20 mouse cellular contexts compared by ENCODE assay signal in the genomic region with DNA sequence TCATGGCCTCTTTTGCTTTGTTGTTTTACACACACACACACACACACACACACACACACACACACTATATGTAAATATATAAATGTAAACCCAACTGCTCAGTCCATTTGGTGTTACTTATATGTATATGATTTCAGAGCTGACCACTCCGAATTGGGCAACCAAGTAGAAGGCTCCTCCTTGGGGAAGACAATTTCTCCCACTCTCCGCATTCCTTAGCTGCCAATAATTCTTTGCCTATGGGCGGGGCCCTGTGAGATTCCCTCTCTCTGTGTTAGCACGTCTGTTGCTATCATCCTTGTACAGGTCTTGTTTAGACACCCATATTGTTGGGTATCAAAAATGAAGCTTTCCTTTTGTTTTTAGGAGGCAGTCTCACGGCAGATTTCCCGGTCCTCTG. TPM values are rescaled to one million over a fixed set of nuclear protein-coding genes. Genes with fewer than 3 reads are reported as not detected.
"Had no signal": no experiment of that assay in that cellular context is flagged by ENCODE, and none has a peak within 500 bp of the region (broad histone marks: within the 10 kb centered on the region; RNA-seq: fewer than 3 reads in every experiment).

No protein-coding gene starts in this region.

- H3K27ac ChIP-seq: limb, embryonic 10.5 days; limb, embryonic 13.5 days; liver, embryonic 12.5 days; liver, embryonic 15.5 days; macrophage; midbrain, embryonic 12.5 days; neural tube, embryonic 13.5 days had no signal

- ATAC-seq: liver, embryonic 12.5 days; midbrain, embryonic 16.5 days had no signal

- H3K4me3 ChIP-seq: limb, embryonic 10.5 days; limb, embryonic 13.5 days; liver, embryonic 12.5 days; liver, embryonic 15.5 days; midbrain, embryonic 12.5 days; myocyte; neural tube, embryonic 13.5 days had no signal

- H3K9ac ChIP-seq: limb, embryonic 13.5 days; liver, embryonic 12.5 days; liver, embryonic 15.5 days; midbrain, embryonic 12.5 days; neural tube, embryonic 13.5 days had no signal

- H3K36me3 ChIP-seq: limb, embryonic 10.5 days; limb, embryonic 13.5 days; liver, embryonic 12.5 days; liver, embryonic 15.5 days; midbrain, embryonic 12.5 days; neural tube, embryonic 13.5 days had no signal

- H3K4me2 ChIP-seq: limb, embryonic 13.5 days; liver, embryonic 12.5 days; liver, embryonic 15.5 days; midbrain, embryonic 12.5 days; neural tube, embryonic 13.5 days had no signal

- DNase-seq: kidney, adult 9 months; kidney, postnatal 10 days; kidney, postnatal 36 days; liver; lung, adult 18-20 months; lung, postnatal 14 days; retina, postnatal 1 day; right cerebral cortex, postnatal 25 days; spleen, adult 18-20 months; thymus, adult 18-20 months; thymus, postnatal 4 days had no signal

- H3K9me3 ChIP-seq: limb, embryonic 10.5 days; limb, embryonic 13.5 days; liver, embryonic 12.5 days; liver, embryonic 15.5 days; midbrain, embryonic 12.5 days; neural tube, embryonic 13.5 days had no signal

RNA-seq across cellular contexts. Expression of gene Slco2a1, which starts 15.8 kb away (rescaled TPM):
- polyA plus RNA-seq: macrophage had no signal
